Mouse (Mus musculus) limb, embryonic 13.5 days (tissue): ENCODE data around the gene Drc3. TPM values are rescaled to one million over a fixed set of nuclear protein-coding genes. Genes with fewer than 3 reads are reported as not detected.
A peak's percentile ranks its signal among the peaks of the same experiment; 100 is the strongest.

Source experiments
- ATAC-seq: fragments of 200-750 bp; cut with Nextera tagmentation; 2 replicates; pipeline ENCODE4 v1.8.0; 2017; ENCODE audit warnings: low read depth, moderate number of reproducible peaks, moderate TSS enrichment; ENCODE audit not compliant: low FRiP score
- H3K27ac ChIP-seq: fragments of 300-500 bp; sonication (generic); 2 replicates; pipeline ENCODE4 v1.5.1; 2015; ENCODE audit warnings: inconsistent platforms, mild to moderate bottlenecking, moderate library complexity
- H3K27me3 ChIP-seq: fragments of 300-500 bp; sonication (generic); 2 replicates; pipeline ENCODE4 v1.6.1; 2015; ENCODE audit warnings: mild to moderate bottlenecking, inconsistent platforms
- H3K36me3 ChIP-seq: fragments of 300-500 bp; sonication (generic); 2 replicates; pipeline ENCODE4 v1.6.1; 2015; ENCODE audit warnings: inconsistent platforms, mild to moderate bottlenecking, moderate library complexity
- H3K4me1 ChIP-seq: fragments of 300-500 bp; sonication (generic); 2 replicates; pipeline ENCODE4 v1.6.1; 2015; ENCODE audit warnings: inconsistent platforms
- H3K4me2 ChIP-seq: fragments of 300-500 bp; sonication (generic); replicated peaks from 2 replicates; pipeline ENCODE4 v1.6.1; 2015; ENCODE audit warnings: inconsistent platforms, mild to moderate bottlenecking, moderate library complexity
- H3K4me3 ChIP-seq: fragments of 300-500 bp; sonication (generic); 2 replicates; pipeline ENCODE4 v1.5.1; 2015; ENCODE audit warnings: moderate library complexity, mild to moderate bottlenecking, inconsistent platforms
- H3K9ac ChIP-seq: fragments of 300-500 bp; sonication (generic); 2 replicates; pipeline ENCODE4 v1.6.1; 2015; ENCODE audit warnings: mild to moderate bottlenecking, inconsistent platforms
- H3K9me3 ChIP-seq: fragments of 300-500 bp; sonication (generic); 2 replicates; pipeline ENCODE4 v1.6.1; 2016; ENCODE audit warnings: inconsistent platforms
- WGBS: fragments of 180-500 bp; shearing (Covaris S2); methylation state at CpG from one replicate; pipeline ENCODE4 v1.1.7; 2015; 5-methylcytosine and 5-hydroxymethylcytosine counted together
- polyA plus RNA-seq: library from polyadenylated mRNA; unstranded; fragments of >200 nt; fragmentation: Nextera tagmentation; extraction: Ambion mirVana; gene quantifications from 2 replicates; pipeline ENCODE4 v1.2.1, GENCODE M21; 2015

Drc3 gene
- polyA plus RNA-seq, 1 experiment from 2014 or later = 1.0 TPM

- 91% methylated on average over 2 of the region's 2 CpGs for WGBS
- peaks cover 19% of the 10 kb centered on the region for H3K36me3 ChIP-seq
- no peaks in the 10 kb centered on the region for H3K27me3 ChIP-seq
- H3K9me3 ChIP-seq = no peaks in the 10 kb centered on the region
- H3K4me2 ChIP-seq = no peak overlapping the region
- H3K4me1 ChIP-seq = peaks cover 16% of the 10 kb centered on the region
- no peak overlapping the region for H3K9ac ChIP-seq
- no peak for ATAC-seq
- no peak overlapping the region for H3K4me3 ChIP-seq
- no peak overlapping the region for H3K27ac ChIP-seq
Observed at GRCm38 (mm10) chr11:60412921-60413320, 59.8 kb downstream of the Drc3 start.

DNA sequence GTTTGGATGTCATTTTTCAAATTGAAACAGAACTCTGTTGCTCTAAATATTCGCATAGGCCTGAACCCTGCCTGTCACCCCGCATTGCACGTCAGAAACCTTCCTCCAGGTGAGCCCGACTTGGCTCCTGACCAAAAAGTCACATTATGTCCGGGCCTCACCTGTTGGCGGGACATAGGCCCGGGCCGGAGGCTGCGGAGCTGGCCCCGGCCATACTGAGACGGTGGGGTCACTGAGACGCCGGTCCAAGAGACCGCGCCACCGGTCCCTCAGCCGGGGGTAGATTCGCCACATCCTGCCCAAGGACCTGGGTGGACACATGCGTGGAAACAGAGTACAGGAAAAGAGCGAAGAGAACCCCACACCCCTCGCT is 63.4 kb downstream of the Drc3 start:
- Histone ChIP-seq H3K9ac (peak overlapping the region; percentile 89), H3K27me3 (no peaks in the 10 kb centered on the region), H3K4me1 (peaks cover 28% of the 10 kb centered on the region), H3K4me2 (peak overlapping the region; percentile 80), H3K36me3 (no peaks in the 10 kb centered on the region), H3K4me3 (peak overlapping the region; percentile 62), H3K27ac (peak overlapping the region; percentile 69; the same call in 1 of the 2 replicates), H3K9me3 (no peaks in the 10 kb centered on the region)
- ATAC-seq = no peak; the same call in 1 of the 2 replicates
- under 1% methylated on average over 21 of the region's 21 CpGs for WGBS

DNA sequence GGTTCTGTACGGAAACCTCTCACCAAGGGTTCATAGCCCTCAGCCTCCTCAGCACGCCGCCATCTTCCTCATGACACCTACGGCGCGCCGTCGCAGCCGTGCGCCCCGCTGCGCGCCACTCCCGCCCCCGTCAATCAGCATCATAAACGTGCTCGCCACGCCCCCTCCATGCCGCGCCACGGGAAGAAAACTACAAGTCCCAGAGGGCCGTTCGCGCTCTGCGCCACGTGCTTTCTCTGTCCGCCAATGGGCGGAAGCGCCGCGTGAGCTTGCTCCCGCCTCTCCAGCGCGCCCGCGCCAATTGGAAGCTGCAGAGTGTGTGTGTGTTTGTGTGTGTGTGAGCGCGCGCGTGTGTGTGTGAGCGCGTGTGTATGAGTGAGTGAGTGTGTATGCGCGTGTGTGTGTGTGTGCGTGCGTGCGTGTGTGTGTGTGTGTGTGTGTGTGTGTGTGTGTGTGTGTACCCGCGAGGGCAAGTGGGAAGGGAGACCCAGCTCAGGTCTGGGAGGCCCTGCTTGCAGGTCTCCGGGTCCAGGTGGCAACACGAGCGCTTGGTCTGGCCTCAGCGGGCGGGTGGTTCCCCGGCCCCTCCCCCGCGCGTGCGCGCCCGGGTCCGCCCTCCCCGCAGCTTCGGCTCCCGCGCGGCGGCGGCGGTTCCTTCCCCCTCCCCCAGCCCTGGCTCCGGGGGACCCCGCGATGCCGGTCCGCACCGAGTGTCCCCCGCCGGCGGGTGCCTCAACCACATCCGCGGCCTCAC is 64.0 kb downstream of the Drc3 start, which contains the start of gene Gid4:
Gid4 (plus strand) TSS at position 183 of the 754 bp plus-strand sequence.
- peak; percentile 97 for ATAC-seq
- WGBS = under 1% methylated on average over 53 of the region's 81 CpGs
- no peaks in the 10 kb centered on the region for H3K27me3 ChIP-seq
- H3K9me3 ChIP-seq = no peaks in the 10 kb centered on the region
- peak within 1 kb of the TSS; percentile 89 for H3K9ac ChIP-seq
- H3K36me3 ChIP-seq = no peaks in the 10 kb centered on the region
- H3K4me3 ChIP-seq = peak within 1 kb of the TSS; percentile 62
- H3K4me1 ChIP-seq = peaks cover 28% of the 10 kb centered on the region
- H3K27ac ChIP-seq = peak within 1 kb of the TSS; percentile 90
- H3K4me2 ChIP-seq = peak within 1 kb of the TSS; percentile 95

DNA sequence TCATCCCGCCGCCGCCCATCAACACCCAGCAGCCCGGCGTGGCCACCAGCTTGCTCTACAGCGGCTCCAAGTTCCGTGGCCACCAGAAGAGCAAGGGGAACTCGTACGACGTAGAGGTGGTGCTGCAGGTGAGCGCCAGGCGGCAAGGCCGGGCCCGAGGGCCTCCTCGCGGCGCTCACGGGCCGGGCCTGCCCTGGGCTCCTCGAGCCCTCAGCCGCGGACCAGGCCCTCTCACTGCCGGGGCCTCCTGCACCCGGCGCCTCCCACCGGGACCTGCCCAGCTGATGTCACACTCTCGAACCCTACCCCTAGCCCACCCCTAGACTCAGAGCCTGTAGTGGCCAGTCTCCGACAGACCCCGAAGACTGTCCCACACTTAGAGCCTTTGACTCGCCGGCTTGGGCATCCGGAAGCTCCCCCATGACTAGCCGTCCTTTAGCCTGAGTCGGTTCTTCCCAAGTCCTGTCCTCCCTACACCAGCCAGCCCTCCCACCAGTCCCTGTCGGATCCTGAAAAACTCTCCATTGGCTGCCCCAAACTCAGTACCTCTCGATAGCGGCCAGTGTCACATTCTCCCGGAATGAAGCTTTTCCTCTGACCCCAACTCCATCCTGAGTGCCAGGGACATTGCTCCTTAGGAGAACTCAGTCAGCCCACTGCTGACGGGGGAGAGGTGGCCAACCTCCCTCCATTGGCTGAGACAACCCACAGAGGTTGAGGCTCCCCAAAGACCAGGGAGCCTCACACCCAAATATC is 64.8 kb downstream of the Drc3 start, which contains the start of gene Atpaf2:
Atpaf2 (minus strand) TSS at position 741 of the 756 bp plus-strand sequence.
- Histone ChIP-seq H3K4me3 (peak within 1 kb of the TSS; percentile 62), H3K9me3 (no peaks in the 10 kb centered on the region), H3K36me3 (no peaks in the 10 kb centered on the region), H3K27ac (peak within 1 kb of the TSS; percentile 90), H3K4me1 (peaks cover 28% of the 10 kb centered on the region), H3K9ac (peak within 1 kb of the TSS; percentile 86), H3K27me3 (no peaks in the 10 kb centered on the region), H3K4me2 (peak within 1 kb of the TSS; percentile 95)
- under 1% methylated on average over 39 of the region's 39 CpGs for WGBS
- ATAC-seq = no peak; the same call in none of the 2 replicates

- Histone ChIP-seq H3K9me3 (no peaks in the 10 kb centered on the region), H3K4me1 (peaks cover 28% of the 10 kb centered on the region), H3K27ac (no peak overlapping the region), H3K4me3 (peak overlapping the region; percentile 62), H3K4me2 (peak overlapping the region; percentile 95), H3K9ac (peak overlapping the region; percentile 86), H3K27me3 (no peaks in the 10 kb centered on the region), H3K36me3 (no peaks in the 10 kb centered on the region; the same call in 1 of the 2 replicates)
- WGBS = 8% methylated on average over 6 of the region's 6 CpGs
- no peak for ATAC-seq
Observed at GRCm38 (mm10) chr11:60418473-60418803, 65.3 kb downstream of the Drc3 start.

DNA sequence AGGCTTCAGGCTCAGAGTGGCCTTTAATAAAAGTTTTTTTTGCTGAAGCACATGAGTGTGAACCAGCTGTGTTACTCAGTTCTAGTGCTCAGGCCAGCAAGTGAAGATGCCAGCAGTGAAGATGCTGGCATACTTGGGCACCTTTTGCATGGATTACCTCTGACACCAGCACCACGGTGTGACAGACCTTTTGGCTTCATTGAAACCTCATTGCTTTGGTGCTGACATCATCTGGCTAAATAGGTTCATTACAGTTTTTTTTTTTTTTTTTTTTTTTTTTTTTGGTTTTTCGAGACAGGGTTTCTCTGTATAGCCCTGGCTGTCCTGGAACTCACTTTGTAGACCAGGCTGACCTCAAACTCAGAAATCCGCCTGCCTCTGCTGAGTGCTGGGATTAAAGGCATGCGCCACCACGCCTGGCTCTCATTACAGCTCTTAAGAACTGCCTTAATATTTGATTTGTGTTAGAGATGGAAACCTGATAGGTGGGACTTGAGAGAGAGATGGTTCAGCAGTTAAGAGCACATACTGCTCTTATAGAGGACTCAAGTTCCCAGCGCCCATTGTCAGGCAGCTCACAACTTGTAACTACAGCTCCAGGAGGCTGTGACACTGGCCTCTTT is 69.0 kb downstream of the Drc3 start:
- H3K36me3 ChIP-seq = peaks cover 23% of the 10 kb centered on the region
- no peak for ATAC-seq
- H3K4me2 ChIP-seq = no peak overlapping the region
- peaks cover 12% of the 10 kb centered on the region for H3K4me1 ChIP-seq
- H3K27me3 ChIP-seq = no peaks in the 10 kb centered on the region
- 60% methylated on average over 6 of the region's 6 CpGs for WGBS
- H3K9ac ChIP-seq = no peak overlapping the region
- H3K27ac ChIP-seq = no peak overlapping the region
- H3K4me3 ChIP-seq = no peak overlapping the region
- H3K9me3 ChIP-seq = no peaks in the 10 kb centered on the region

DNA sequence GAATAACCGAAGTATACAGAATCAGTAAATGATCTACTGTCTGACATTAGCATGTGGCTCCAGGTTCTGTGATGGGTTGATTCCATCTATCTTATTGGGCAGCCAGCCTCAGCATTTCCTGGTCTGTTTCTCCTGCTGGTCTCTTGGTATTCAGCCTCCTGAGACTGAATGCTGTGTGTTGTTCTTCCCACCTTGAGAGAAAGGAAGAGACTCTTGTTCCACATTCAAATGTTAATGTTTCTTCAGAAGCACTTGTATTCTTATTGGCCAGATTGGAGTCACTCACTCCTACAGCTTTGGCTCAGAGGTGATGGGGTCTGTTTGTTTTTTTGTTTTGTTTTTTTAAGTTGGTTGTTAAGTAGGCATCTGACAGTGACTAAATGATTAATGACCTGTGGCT is 69.9 kb downstream of the Drc3 start:
- ATAC-seq = no peak
- H3K4me2 ChIP-seq = no peak overlapping the region
- WGBS = 76% methylated on average over 1 of the region's 1 CpGs
- no peak overlapping the region for H3K27ac ChIP-seq
- H3K4me1 ChIP-seq = peaks cover 11% of the 10 kb centered on the region
- no peak overlapping the region for H3K4me3 ChIP-seq
- H3K36me3 ChIP-seq = peaks cover 31% of the 10 kb centered on the region
- H3K9me3 ChIP-seq = no peaks in the 10 kb centered on the region
- H3K9ac ChIP-seq = no peak overlapping the region
- no peaks in the 10 kb centered on the region for H3K27me3 ChIP-seq

DNA sequence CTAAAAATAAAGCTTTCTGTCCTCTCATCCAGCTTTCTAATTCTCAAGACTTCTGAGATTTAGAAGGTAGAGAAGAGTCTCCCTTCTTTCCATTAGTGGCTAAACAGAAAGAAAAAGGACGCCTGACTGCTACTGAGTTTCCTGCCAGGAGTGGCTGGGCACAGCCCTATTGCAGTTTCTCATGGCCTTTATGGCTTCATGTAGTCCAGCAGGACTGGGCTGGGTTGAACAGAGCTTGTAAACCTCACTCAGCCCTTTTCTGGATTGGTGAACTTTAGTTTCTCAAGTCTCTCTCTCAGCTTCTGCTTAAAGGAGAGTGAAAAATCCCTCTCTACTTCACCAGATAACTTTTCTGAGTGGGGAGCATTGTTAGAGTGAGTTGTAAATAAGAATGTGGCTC is 73.3 kb downstream of the Drc3 start:
- Histone ChIP-seq H3K4me2 (no peak overlapping the region), H3K36me3 (peaks cover 51% of the 10 kb centered on the region), H3K9me3 (no peaks in the 10 kb centered on the region), H3K27ac (no peak overlapping the region), H3K9ac (no peak overlapping the region), H3K4me3 (no peak overlapping the region), H3K27me3 (no peaks in the 10 kb centered on the region), H3K4me1 (no peaks in the 10 kb centered on the region)
- 78% methylated on average over 1 of the region's 1 CpGs for WGBS
- ATAC-seq = no peak

DNA sequence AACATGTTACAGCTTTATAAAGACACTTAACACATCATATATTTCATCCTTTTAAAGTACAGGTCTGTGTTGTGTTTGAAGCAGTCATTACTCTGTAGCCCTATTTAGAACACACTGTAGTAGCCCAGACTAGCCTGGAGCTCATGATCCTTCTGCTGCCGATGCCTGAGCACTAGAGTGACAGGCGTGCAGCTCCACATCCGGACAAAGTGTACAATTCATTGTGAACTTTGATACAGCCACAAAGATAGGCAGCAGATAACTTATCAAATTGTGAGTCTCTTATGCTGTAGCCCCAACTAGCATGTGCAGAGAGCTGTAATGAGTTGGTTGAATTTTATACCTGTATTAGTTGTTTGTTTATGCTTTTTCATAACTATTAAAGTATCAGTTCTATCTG is 74.5 kb downstream of the Drc3 start:
- 95% methylated on average over 3 of the region's 3 CpGs for WGBS
- H3K4me3 ChIP-seq = no peak overlapping the region
- no peaks in the 10 kb centered on the region for H3K9me3 ChIP-seq
- ATAC-seq = no peak
- H3K9ac ChIP-seq = no peak overlapping the region
- peaks cover 63% of the 10 kb centered on the region for H3K36me3 ChIP-seq
- no peak overlapping the region for H3K4me2 ChIP-seq
- H3K4me1 ChIP-seq = no peaks in the 10 kb centered on the region
- no peaks in the 10 kb centered on the region for H3K27me3 ChIP-seq
- no peak overlapping the region for H3K27ac ChIP-seq

GRCm38 (mm10) chr11:60433501-60433900 is 80.4 kb downstream of the Drc3 start:
- no peak for ATAC-seq
- peaks cover 85% of the 10 kb centered on the region for H3K36me3 ChIP-seq

GRCm38 (mm10) chr11:60435133-60435532 is 82.0 kb downstream of the Drc3 start:
- peaks cover 85% of the 10 kb centered on the region for H3K36me3 ChIP-seq
- 100% methylated on average over 1 of the region's 1 CpGs for WGBS

More at GRCm38 (mm10) chr11:60433501-60433900, 80.4 kb downstream of the Drc3 start:
- Histone ChIP-seq H3K27ac (no peak overlapping the region), H3K9ac (no peak overlapping the region), H3K4me1 (no peaks in the 10 kb centered on the region), H3K27me3 (no peaks in the 10 kb centered on the region), H3K4me3 (no peak overlapping the region), H3K4me2 (no peak overlapping the region), H3K9me3 (peaks cover 3% of the 10 kb centered on the region; the same call in 1 of the 2 replicates)

GRCm38 (mm10) chr11:60436618-60437017 is 83.5 kb downstream of the Drc3 start:
- WGBS = 91% methylated on average over 3 of the region's 3 CpGs
- ATAC-seq = no peak
- Histone ChIP-seq H3K4me1 (no peaks in the 10 kb centered on the region), H3K27ac (no peak overlapping the region), H3K4me3 (no peak overlapping the region), H3K4me2 (no peak overlapping the region), H3K9ac (no peak overlapping the region), H3K36me3 (peaks cover 88% of the 10 kb centered on the region), H3K9me3 (peaks cover 3% of the 10 kb centered on the region; the same call in 1 of the 2 replicates), H3K27me3 (no peaks in the 10 kb centered on the region)

More at GRCm38 (mm10) chr11:60435133-60435532, 82.0 kb downstream of the Drc3 start:
- Histone ChIP-seq H3K27ac (no peak overlapping the region), H3K9me3 (peaks cover 3% of the 10 kb centered on the region; the same call in 1 of the 2 replicates), H3K4me3 (no peak overlapping the region), H3K4me2 (no peak overlapping the region), H3K9ac (no peak overlapping the region), H3K27me3 (no peaks in the 10 kb centered on the region), H3K4me1 (no peaks in the 10 kb centered on the region)
- ATAC-seq = no peak
